Mouse (Mus musculus): ENCODE data around the gene Timeless. TPM values are rescaled to one million over a fixed set of nuclear protein-coding genes. Genes with fewer than 3 reads are reported as not detected.

The Timeless gene
- total and polyA plus RNA-seq, 3 experiments, result 28.1 to 61.4 (median 46.7) TPM

DNA sequence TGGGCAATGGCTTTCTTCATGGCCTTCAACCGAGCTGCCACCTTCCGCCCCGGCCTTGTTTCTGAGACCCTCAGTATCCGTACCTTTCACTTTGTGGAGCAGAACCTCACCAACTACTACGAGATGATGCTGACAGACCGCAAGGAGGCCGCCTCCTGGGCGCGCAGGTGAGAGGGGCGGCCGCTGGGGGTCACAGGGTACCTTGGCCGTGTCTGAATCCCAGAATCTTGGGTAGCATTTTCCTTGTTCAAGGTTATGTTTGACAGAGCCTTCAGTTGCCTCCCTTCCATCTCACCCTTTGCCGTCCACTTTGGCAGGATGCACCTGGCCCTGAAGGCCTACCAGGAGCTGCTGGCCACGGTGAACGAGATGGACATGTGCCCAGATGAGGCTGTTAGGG is 12.3 kb downstream of the Timeless start:
- ATAC-seq (ENCODE audit: extremely low read depth, insufficient number of reproducible peaks, low FRiP score, poor library complexity, severe bottlenecking) (no peak), DNase-seq (ENCODE audit: low spot score) (no peak)
- TF ChIP-seq POLR2AphosphoS5 (IDR thresholded peaks at IDR 0.05; ENCODE audit: insufficient replicate concordance, low read depth, low read length), result no peak
- TF ChIP-seq TAL1 (conservative IDR thresholded peaks at IDR 0.05; ENCODE audit: low read depth, low read length), result no peak
- no peak for TF ChIP-seq GATA2 (IDR thresholded peaks at IDR 0.05; ENCODE audit: borderline replicate concordance, low read depth, low read length)
- no peak for TF ChIP-seq CTCF (IDR thresholded peaks at IDR 0.05; ENCODE audit: low read depth, low read length)
- no peak for TF ChIP-seq GATA1 (IDR thresholded peaks at IDR 0.05; ENCODE audit: borderline replicate concordance, low read length)
- H3K27me3 ChIP-seq (ENCODE audit: insufficient read depth, low read length), result no peaks in the 10 kb centered on the region
- no peaks in the 10 kb centered on the region; the same call in 1 of the 2 replicates for H3K4me1 ChIP-seq (ENCODE audit: insufficient read depth, low read depth, low read length)
- H3K4me3 ChIP-seq (ENCODE audit: low read depth, low read length), result no peak overlapping the region
- no peaks in the 10 kb centered on the region for H3K9me3 ChIP-seq (replicated peaks)
- H3K36me3 ChIP-seq (replicated peaks), result peaks cover 99% of the 10 kb centered on the region

DNA sequence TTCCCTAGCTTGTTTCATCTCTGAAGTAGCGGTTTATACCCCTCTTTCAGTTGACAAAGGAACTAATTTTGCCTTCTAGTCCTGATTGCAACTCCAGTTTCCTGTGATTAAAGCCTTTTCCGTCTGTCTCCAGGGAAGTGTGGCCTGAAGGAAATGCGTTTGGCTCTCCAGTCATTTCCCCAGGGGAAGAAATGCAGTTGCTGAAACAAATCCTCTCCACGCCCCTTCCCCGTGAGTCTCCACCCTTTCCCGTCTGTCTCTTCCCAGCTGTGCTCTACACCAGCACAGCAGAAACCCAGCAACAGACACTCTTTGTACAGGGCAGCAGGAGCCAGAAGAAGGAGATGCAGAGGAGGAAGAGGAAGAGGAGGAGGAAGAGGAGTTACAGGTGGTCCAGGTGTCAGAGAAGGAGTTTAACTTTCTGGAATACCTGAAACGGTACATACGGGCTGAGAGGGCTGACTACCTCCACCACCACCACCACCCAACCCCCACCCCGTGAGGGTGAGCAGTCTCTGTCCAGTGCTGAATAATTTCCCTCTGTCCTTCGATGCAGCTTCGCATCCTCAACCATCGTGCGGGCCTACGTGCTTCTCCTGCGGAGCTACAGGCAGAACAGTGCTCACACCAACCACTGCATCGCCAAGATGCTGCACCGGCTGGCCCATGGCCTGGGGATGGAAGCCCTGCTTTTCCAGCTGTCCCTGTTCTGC is 15.3 kb downstream of the Timeless start:
- peaks cover 100% of the 10 kb centered on the region for H3K36me3 ChIP-seq (replicated peaks)
- H3K9me3 ChIP-seq (replicated peaks), result no peaks in the 10 kb centered on the region
- no peaks in the 10 kb centered on the region for H3K4me1 ChIP-seq (ENCODE audit: insufficient read depth, low read depth, low read length)
- ATAC-seq (ENCODE audit: extremely low read depth, insufficient number of reproducible peaks, low FRiP score, poor library complexity, severe bottlenecking) (no peak), DNase-seq (ENCODE audit: low spot score) (no peak)
- H3K4me3 ChIP-seq (ENCODE audit: low read depth, low read length), result no peak overlapping the region
- no peaks in the 10 kb centered on the region for H3K27me3 ChIP-seq (ENCODE audit: insufficient read depth, low read length)
- TF ChIP-seq GATA1 (IDR thresholded peaks at IDR 0.05; ENCODE audit: borderline replicate concordance, low read length), result no peak
- no peak for TF ChIP-seq CTCF (IDR thresholded peaks at IDR 0.05; ENCODE audit: low read depth, low read length)
- no peak for TF ChIP-seq GATA2 (IDR thresholded peaks at IDR 0.05; ENCODE audit: borderline replicate concordance, low read depth, low read length)
- TF ChIP-seq POLR2AphosphoS5 (IDR thresholded peaks at IDR 0.05; ENCODE audit: insufficient replicate concordance, low read depth, low read length), result no peak
- no peak for TF ChIP-seq TAL1 (conservative IDR thresholded peaks at IDR 0.05; ENCODE audit: low read depth, low read length)

DNA sequence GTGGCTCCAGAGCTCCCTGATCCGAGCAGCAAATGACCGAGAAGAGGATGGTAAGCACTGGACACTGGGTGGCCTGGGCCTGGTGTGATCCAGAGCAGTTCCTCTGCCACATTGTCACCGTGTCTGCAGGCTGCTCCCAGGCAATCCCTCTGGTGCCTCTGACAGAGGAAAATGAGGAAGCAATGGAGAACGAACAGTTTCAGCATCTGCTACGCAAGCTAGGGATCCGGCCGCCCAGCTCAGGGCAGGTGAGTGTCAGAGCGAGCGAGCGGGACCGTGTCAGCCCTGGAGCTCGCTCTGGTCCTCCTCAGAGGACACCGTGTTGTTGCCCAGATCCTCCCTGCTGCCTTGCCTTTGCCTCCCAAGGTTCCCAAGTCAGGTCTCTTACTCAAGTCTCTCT is 18.7 kb downstream of the Timeless start:
- no peak for DNase-seq (ENCODE audit: low spot score)
- TF ChIP-seq TAL1 (conservative IDR thresholded peaks at IDR 0.05; ENCODE audit: low read depth, low read length) (no peak), GATA1 (IDR thresholded peaks at IDR 0.05; ENCODE audit: borderline replicate concordance, low read length) (no peak), POLR2AphosphoS5 (IDR thresholded peaks at IDR 0.05; ENCODE audit: insufficient replicate concordance, low read depth, low read length) (no peak), GATA2 (IDR thresholded peaks at IDR 0.05; ENCODE audit: borderline replicate concordance, low read depth, low read length) (no peak), CTCF (IDR thresholded peaks at IDR 0.05; ENCODE audit: low read depth, low read length) (no peak)
- H3K4me3 ChIP-seq (ENCODE audit: low read depth, low read length), result no peak overlapping the region
- no peaks in the 10 kb centered on the region for H3K4me1 ChIP-seq (ENCODE audit: insufficient read depth, low read depth, low read length)
- peaks cover 84% of the 10 kb centered on the region for H3K36me3 ChIP-seq (replicated peaks)
- H3K27me3 ChIP-seq (ENCODE audit: insufficient read depth, low read length), result no peaks in the 10 kb centered on the region
- H3K9me3 ChIP-seq (replicated peaks), result no peaks in the 10 kb centered on the region
- no peak for ATAC-seq (ENCODE audit: extremely low read depth, insufficient number of reproducible peaks, low FRiP score, poor library complexity, severe bottlenecking)

GRCm38 (mm10) chr10:128253677-128254255 is 21.9 kb downstream of the Timeless start, which contains the start of gene Apon:
Gene Apon, plus strand, starts transcription at chr10:128254096.
- no peak for TF ChIP-seq GATA2 (IDR thresholded peaks at IDR 0.05; ENCODE audit: borderline replicate concordance, low read depth, low read length)
- TF ChIP-seq GATA1 (IDR thresholded peaks at IDR 0.05; ENCODE audit: borderline replicate concordance, low read length), result no peak
- H3K27me3 ChIP-seq (ENCODE audit: insufficient read depth, low read length), result no peaks in the 10 kb centered on the region; the same call in none of the 2 replicates
- no peaks in the 10 kb centered on the region for H3K9me3 ChIP-seq (replicated peaks)
- H3K4me3 ChIP-seq (ENCODE audit: low read depth, low read length), result no peak within 1 kb of the TSS
- H3K4me1 ChIP-seq (ENCODE audit: insufficient read depth, low read depth, low read length), result peaks cover 3% of the 10 kb centered on the region; the same call in 1 of the 2 replicates
- H3K36me3 ChIP-seq (replicated peaks), result peaks cover 52% of the 10 kb centered on the region
- ATAC-seq (ENCODE audit: extremely low read depth, insufficient number of reproducible peaks, low FRiP score, poor library complexity, severe bottlenecking) (no peak), DNase-seq (ENCODE audit: low spot score) (no peak)

- Histone ChIP-seq H3K9me3 (replicated peaks) (no peaks in the 10 kb centered on the region), H3K36me3 (replicated peaks) (peaks cover 31% of the 10 kb centered on the region), H3K4me3 (ENCODE audit: low read depth, low read length) (no peak overlapping the region), H3K27me3 (ENCODE audit: insufficient read depth, low read length) (no peaks in the 10 kb centered on the region; the same call in none of the 2 replicates), H3K4me1 (ENCODE audit: insufficient read depth, low read depth, low read length) (peaks cover 6% of the 10 kb centered on the region)
- DNase-seq (ENCODE audit: low spot score), result no peak
- no peak for ATAC-seq (ENCODE audit: extremely low read depth, insufficient number of reproducible peaks, low FRiP score, poor library complexity, severe bottlenecking)
- TF ChIP-seq POLR2AphosphoS5 (IDR thresholded peaks at IDR 0.05; ENCODE audit: insufficient replicate concordance, low read depth, low read length) (no peak), GATA1 (IDR thresholded peaks at IDR 0.05; ENCODE audit: borderline replicate concordance, low read length) (no peak), TAL1 (conservative IDR thresholded peaks at IDR 0.05; ENCODE audit: low read depth, low read length) (no peak), CTCF (IDR thresholded peaks at IDR 0.05; ENCODE audit: low read depth, low read length) (no peak), GATA2 (IDR thresholded peaks at IDR 0.05; ENCODE audit: borderline replicate concordance, low read depth, low read length) (no peak)
Observed at GRCm38 (mm10) chr10:128255925-128256324, 24.1 kb downstream of the Timeless start.

GRCm38 (mm10) chr10:128256328-128256727 is 24.5 kb downstream of the Timeless start:
- DNase-seq (ENCODE audit: low spot score) (no peak), ATAC-seq (ENCODE audit: extremely low read depth, insufficient number of reproducible peaks, low FRiP score, poor library complexity, severe bottlenecking) (no peak)
- TF ChIP-seq GATA1 (IDR thresholded peaks at IDR 0.05; ENCODE audit: borderline replicate concordance, low read length), result no peak
- TF ChIP-seq POLR2AphosphoS5 (IDR thresholded peaks at IDR 0.05; ENCODE audit: insufficient replicate concordance, low read depth, low read length), result no peak
- TF ChIP-seq GATA2 (IDR thresholded peaks at IDR 0.05; ENCODE audit: borderline replicate concordance, low read depth, low read length), result no peak
- TF ChIP-seq CTCF (IDR thresholded peaks at IDR 0.05; ENCODE audit: low read depth, low read length), result no peak
- TF ChIP-seq TAL1 (conservative IDR thresholded peaks at IDR 0.05; ENCODE audit: low read depth, low read length), result no peak
- H3K4me3 ChIP-seq (ENCODE audit: low read depth, low read length), result no peak overlapping the region
- no peaks in the 10 kb centered on the region; the same call in none of the 2 replicates for H3K27me3 ChIP-seq (ENCODE audit: insufficient read depth, low read length)
- H3K36me3 ChIP-seq (replicated peaks), result peaks cover 27% of the 10 kb centered on the region
- H3K4me1 ChIP-seq (ENCODE audit: insufficient read depth, low read depth, low read length), result peaks cover 6% of the 10 kb centered on the region
- no peaks in the 10 kb centered on the region for H3K9me3 ChIP-seq (replicated peaks)
